Mouse (Mus musculus) liver, adult 2 months (tissue): ENCODE data around the gene Atp6v0e2.

Experiments
- CTCF ChIP-seq: fragments of 200-500 bp; IDR thresholded peaks from 2 replicates; pipeline ENCODE4 v1.5.1; 2011; ENCODE audit warnings: low read depth, low read length, control low read depth
- POLR2A ChIP-seq: fragments of 200-500 bp; IDR thresholded peaks from 2 replicates; pipeline ENCODE4 v1.6.1; 2011; ENCODE audit warnings: low read length, control low read depth; ENCODE audit not compliant: insufficient read depth; ENCODE audit errors: extremely low read depth

DNA sequence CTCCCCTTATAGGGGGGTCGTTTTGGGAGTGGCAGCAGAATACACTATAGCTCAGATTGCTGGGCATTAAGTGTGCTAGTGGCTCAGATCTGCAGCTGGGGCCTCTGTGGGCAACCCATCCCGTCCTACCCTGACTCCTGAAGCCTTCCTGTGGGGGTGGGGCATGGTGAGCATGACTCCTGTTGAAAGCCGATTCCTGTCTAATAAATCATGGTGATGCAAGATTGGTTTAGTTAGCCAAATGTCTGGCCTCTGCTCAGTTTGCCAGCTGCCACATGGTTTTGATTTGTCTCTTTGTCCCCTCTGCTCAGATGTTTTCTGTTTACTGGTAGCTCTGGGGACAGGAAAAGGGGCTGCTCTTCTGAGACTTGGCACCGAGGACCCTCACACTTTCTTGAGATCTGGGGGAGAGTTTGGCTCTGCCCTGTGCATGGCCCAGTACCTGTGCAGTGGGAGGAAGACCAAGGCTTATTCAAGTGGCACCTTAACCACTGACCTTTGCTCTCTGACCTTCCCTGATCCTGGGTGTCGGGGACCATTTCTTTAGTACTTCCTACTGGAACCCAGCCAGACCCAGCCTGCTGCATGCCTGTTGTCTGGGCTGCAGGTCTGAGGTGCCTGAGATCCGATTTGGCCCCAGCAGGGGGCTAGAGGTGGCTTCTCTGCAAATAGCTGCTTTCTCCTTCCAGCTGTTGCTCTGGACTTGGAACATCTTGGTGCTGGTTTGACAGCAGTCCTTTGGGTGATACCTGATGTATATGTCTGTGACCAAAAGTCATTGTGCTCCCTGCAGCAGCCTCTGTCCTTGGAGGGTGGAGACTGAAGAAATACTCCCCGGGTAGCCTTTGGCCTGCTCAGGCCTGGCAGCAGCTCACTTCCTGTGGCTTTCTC, 4.4 kb downstream of the Atp6v0e2 start:
- no peak for TF ChIP-seq CTCF
- no peak for TF ChIP-seq POLR2A
